Mouse (Mus musculus) lung, adult 2 months (tissue): ENCODE results near the gene Mapk8ip3.

Experiments used
- CTCF ChIP-seq: fragments of 200-500 bp; IDR thresholded peaks from 2 replicates; pipeline ENCODE4 v1.5.1; 2011; ENCODE audit warnings: mild to moderate bottlenecking, low read length, control low read depth; ENCODE audit not compliant: insufficient read depth
- POLR2A ChIP-seq: fragments of 200-500 bp; IDR thresholded peaks from 2 replicates; pipeline ENCODE4 v1.6.1; 2011; ENCODE audit warnings: low read depth, mild to moderate bottlenecking, control low read depth, low read length, borderline replicate concordance; ENCODE audit errors: extremely low read depth

GRCm38 (mm10) chr17:24896241-24896992, 40.4 kb downstream of the Mapk8ip3 start, which contains the start of gene Nme3:
- no peak for TF ChIP-seq CTCF
- TF ChIP-seq POLR2A: peak; percentile 24; the same call in 1 of the 2 replicates
